Comparison of ENCODE assay signal across 18 mouse cellular contexts in the genomic region with DNA sequence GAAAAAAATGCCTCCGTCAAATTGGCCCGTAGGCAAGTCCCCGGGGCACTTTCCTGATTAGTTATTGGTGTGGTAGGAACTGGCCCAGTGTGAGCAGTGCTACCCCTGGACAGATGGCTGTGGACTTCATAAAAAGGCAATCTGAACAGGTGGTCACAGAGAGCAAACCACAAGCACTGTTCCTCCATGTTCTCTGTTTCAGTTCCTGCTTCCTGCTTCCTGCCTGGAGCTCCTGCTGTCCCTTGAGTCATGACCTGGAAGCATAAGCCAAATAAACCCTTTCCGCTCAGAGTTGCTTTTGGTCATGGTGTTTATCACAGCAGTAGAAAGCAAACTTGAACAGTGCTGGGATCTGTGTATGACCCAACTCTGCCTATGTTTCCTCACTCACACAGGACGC. TPM values are rescaled to one million over a fixed set of nuclear protein-coding genes. Genes with fewer than 3 reads are reported as not detected.
DNase-seq lines count a peak whose midpoint lies in the region; ATAC-seq and TF ChIP-seq lines count a peak whose summit lies in the region.
"Had no signal": no experiment of that assay in that cellular context is flagged by ENCODE, and none has a peak within 500 bp of the region (broad histone marks: within the 10 kb centered on the region; RNA-seq: fewer than 3 reads in every experiment).

No protein-coding gene starts in this region.

- H3K9me3 ChIP-seq in midbrain, embryonic 10.5 days (replicated peaks) = no peaks in the 10 kb centered on the region
- no peaks in the 10 kb centered on the region for H3K9me3 ChIP-seq in midbrain, embryonic 11.5 days (ENCODE audit: control insufficient read depth, low read length)
- no peaks in the 10 kb centered on the region for H3K9me3 ChIP-seq in hindbrain, embryonic 11.5 days (ENCODE audit: control insufficient read depth, low read length)
- H3K9me3 ChIP-seq in hindbrain, postnatal 0 days (ENCODE audit: low read length) = no peaks in the 10 kb centered on the region
- H3K9me3 ChIP-seq in neural tube, embryonic 14.5 days (ENCODE audit: control insufficient read depth, low read length) = no peaks in the 10 kb centered on the region
- no peaks in the 10 kb centered on the region for H3K9me3 ChIP-seq in embryonic facial prominence, embryonic 10.5 days
- H3K9me3 ChIP-seq: heart, embryonic 12.5 days; limb, embryonic 15.5 days had no signal

- H3K27me3 ChIP-seq in midbrain, embryonic 10.5 days (ENCODE audit: low read depth, poor library complexity, severe bottlenecking) = no peaks in the 10 kb centered on the region
- H3K27me3 ChIP-seq in midbrain, embryonic 11.5 days (ENCODE audit: control insufficient read depth, insufficient read depth, low read length) = no peaks in the 10 kb centered on the region
- H3K27me3 ChIP-seq in hindbrain, embryonic 11.5 days (ENCODE audit: control insufficient read depth, insufficient read depth, low read length) = no peaks in the 10 kb centered on the region
- H3K27me3 ChIP-seq in hindbrain, postnatal 0 days (ENCODE audit: insufficient read depth, low read length) = no peaks in the 10 kb centered on the region
- H3K27me3 ChIP-seq in neural tube, embryonic 14.5 days (ENCODE audit: control insufficient read depth, insufficient read depth, low read length) = no peaks in the 10 kb centered on the region
- no peaks in the 10 kb centered on the region for H3K27me3 ChIP-seq in embryonic facial prominence, embryonic 10.5 days (replicated peaks; ENCODE audit: low read depth, poor library complexity, severe bottlenecking)
- H3K27me3 ChIP-seq: heart, embryonic 12.5 days; limb, embryonic 15.5 days had no signal

- DNase-seq in midbrain, embryonic 10.5 days (ENCODE audit: low spot score) = no peak
- DNase-seq in midbrain, embryonic 11.5 days (ENCODE audit: low spot score, missing footprints) = no peak
- DNase-seq in hindbrain, embryonic 11.5 days (ENCODE audit: low spot score) = no peak
- DNase-seq in hindbrain, postnatal 0 days (ENCODE audit: low spot score) = no peak
- DNase-seq in urinary bladder, postnatal 36 days (ENCODE audit: low spot score in 2 of 2) = no peak
- no peak for DNase-seq in embryonic facial prominence, embryonic 10.5 days (ENCODE audit: low spot score)
- DNase-seq: adrenal gland, adult 8-10 months; cerebellum, adult 8-10 months; gastrocnemius, adult 2 months; heart, postnatal 14 days; kidney, adult 9 months; spleen, adult 18-20 months; thymus, postnatal 36 days had no signal

- TF ChIP-seq CTCF in hindbrain, postnatal 0 days (IDR thresholded peaks at IDR 0.05; ENCODE audit: low read depth) = no peak

- peak overlapping the region; percentile 69; the same call in 1 of the 2 replicates for H3K27ac ChIP-seq in midbrain, embryonic 10.5 days (replicated peaks)
- no peak overlapping the region for H3K27ac ChIP-seq in midbrain, embryonic 11.5 days (ENCODE audit: low read depth, low read length)
- H3K27ac ChIP-seq in hindbrain, embryonic 11.5 days (ENCODE audit: low read depth, low read length) = peak overlapping the region; percentile 84
- peak overlapping the region; percentile 65; the same call in 1 of the 2 replicates for H3K27ac ChIP-seq in hindbrain, postnatal 0 days
- H3K27ac ChIP-seq in neural tube, embryonic 14.5 days (ENCODE audit: low read depth, low read length) = peak overlapping the region; percentile 70; the same call in 1 of the 2 replicates
- H3K27ac ChIP-seq in embryonic facial prominence, embryonic 10.5 days (replicated peaks) = no peak overlapping the region; the same call in 1 of the 2 replicates
- H3K27ac ChIP-seq: gastrocnemius, adult 2 months; limb, embryonic 15.5 days had no signal

- no peaks in the 10 kb centered on the region for H3K36me3 ChIP-seq in midbrain, embryonic 10.5 days
- H3K36me3 ChIP-seq in midbrain, embryonic 11.5 days (ENCODE audit: control insufficient read depth, insufficient read depth, low read length) = no peaks in the 10 kb centered on the region
- no peaks in the 10 kb centered on the region for H3K36me3 ChIP-seq in hindbrain, embryonic 11.5 days (ENCODE audit: control insufficient read depth, insufficient read depth, low read length)
- no peaks in the 10 kb centered on the region for H3K36me3 ChIP-seq in hindbrain, postnatal 0 days (ENCODE audit: insufficient read depth, low read length)
- H3K36me3 ChIP-seq in neural tube, embryonic 14.5 days (ENCODE audit: control insufficient read depth, insufficient read depth, low read length) = no peaks in the 10 kb centered on the region
- H3K36me3 ChIP-seq in embryonic facial prominence, embryonic 10.5 days (replicated peaks) = no peaks in the 10 kb centered on the region
- H3K36me3 ChIP-seq: heart, embryonic 12.5 days; limb, embryonic 15.5 days had no signal

- no peak for ATAC-seq in midbrain, embryonic 11.5 days (ENCODE audit: low FRiP score)
- no peak for ATAC-seq in hindbrain, embryonic 11.5 days (ENCODE audit: low FRiP score)
- no peak for ATAC-seq in hindbrain, postnatal 0 days
- no peak for ATAC-seq in neural tube, embryonic 14.5 days (ENCODE audit: low read depth)
- ATAC-seq in inflammation-experienced regulatory T-cells, adult 6 months = no peak

- H3K9ac ChIP-seq in midbrain, embryonic 11.5 days (ENCODE audit: low read length) = no peak overlapping the region
- no peak overlapping the region for H3K9ac ChIP-seq in hindbrain, embryonic 11.5 days (ENCODE audit: low read depth, low read length)
- no peak overlapping the region for H3K9ac ChIP-seq in hindbrain, postnatal 0 days (replicated peaks; ENCODE audit: low read length)
- no peak overlapping the region for H3K9ac ChIP-seq in neural tube, embryonic 14.5 days (replicated peaks; ENCODE audit: low read depth, low read length)
- H3K9ac ChIP-seq: heart, embryonic 12.5 days; limb, embryonic 15.5 days had no signal

- H3K4me3 ChIP-seq in midbrain, embryonic 10.5 days = no peak overlapping the region
- no peak overlapping the region for H3K4me3 ChIP-seq in midbrain, embryonic 11.5 days (ENCODE audit: low read depth, low read length)
- H3K4me3 ChIP-seq in hindbrain, embryonic 11.5 days (ENCODE audit: low read depth, low read length) = no peak overlapping the region
- no peak overlapping the region for H3K4me3 ChIP-seq in hindbrain, postnatal 0 days (ENCODE audit: low read length)
- H3K4me3 ChIP-seq in neural tube, embryonic 14.5 days (ENCODE audit: low read depth, low read length) = no peak overlapping the region
- H3K4me3 ChIP-seq in embryonic facial prominence, embryonic 10.5 days = no peak overlapping the region
- H3K4me3 ChIP-seq: gastrocnemius, adult 2 months; heart, embryonic 12.5 days; limb, embryonic 15.5 days had no signal

- no peak overlapping the region for H3K4me2 ChIP-seq in midbrain, embryonic 11.5 days
- H3K4me2 ChIP-seq in hindbrain, embryonic 11.5 days (replicated peaks; ENCODE audit: low read depth, low read length) = no peak overlapping the region
- H3K4me2 ChIP-seq in hindbrain, postnatal 0 days (ENCODE audit: low read depth, low read length) = no peak overlapping the region
- H3K4me2 ChIP-seq in neural tube, embryonic 14.5 days (ENCODE audit: low read depth, low read length) = no peak overlapping the region
- H3K4me2 ChIP-seq: heart, embryonic 12.5 days; limb, embryonic 15.5 days had no signal

- 87% methylated on average over 5 of the region's 5 CpGs for WGBS in midbrain, embryonic 10.5 days
- WGBS in midbrain, embryonic 11.5 days = 88% methylated on average over 5 of the region's 5 CpGs
- 81% methylated on average over 5 of the region's 5 CpGs for WGBS in hindbrain, embryonic 11.5 days
- 66% methylated on average over 5 of the region's 5 CpGs for WGBS in hindbrain, postnatal 0 days
- WGBS in neural tube, embryonic 14.5 days = 70% methylated on average over 5 of the region's 5 CpGs
- WGBS in embryonic facial prominence, embryonic 10.5 days = 86% methylated on average over 5 of the region's 5 CpGs

- peaks cover 34% of the 10 kb centered on the region for H3K4me1 ChIP-seq in midbrain, embryonic 10.5 days
- peaks cover 19% of the 10 kb centered on the region for H3K4me1 ChIP-seq in midbrain, embryonic 11.5 days (ENCODE audit: control insufficient read depth, insufficient read depth, low read length)
- H3K4me1 ChIP-seq in hindbrain, embryonic 11.5 days (replicated peaks; ENCODE audit: control insufficient read depth, insufficient read depth, low read length) = peaks cover 10% of the 10 kb centered on the region; the same call in 1 of the 2 replicates
- peaks cover 20% of the 10 kb centered on the region for H3K4me1 ChIP-seq in hindbrain, postnatal 0 days (ENCODE audit: insufficient read depth, low read length)
- H3K4me1 ChIP-seq in neural tube, embryonic 14.5 days (ENCODE audit: control insufficient read depth, insufficient read depth, low read length) = peaks cover 16% of the 10 kb centered on the region
- peaks cover 24% of the 10 kb centered on the region for H3K4me1 ChIP-seq in embryonic facial prominence, embryonic 10.5 days
- H3K4me1 ChIP-seq: limb, embryonic 15.5 days had no signal

RNA-seq across cellular contexts. Expression of gene Rtn1, which starts 44.3 kb away (rescaled TPM):
- polyA plus RNA-seq in midbrain, embryonic 10.5 days (2016; fragmentation: Nextera tagmentation; extraction: Ambion mirVana) = 117 and 248 TPM in 2 replicates
- 332 and 335 TPM in 2 replicates for polyA plus RNA-seq in midbrain, embryonic 11.5 days (2014; fragmentation: Nextera tagmentation; extraction: Ambion mirVana)
- polyA plus RNA-seq in hindbrain, embryonic 11.5 days (2014; fragmentation: Nextera tagmentation; extraction: Ambion mirVana) = 488 and 505 TPM in 2 replicates
- total RNA-seq in hindbrain, postnatal 0 days (2014; rRNA removed) = 1,721 and 1,894 TPM in 2 replicates
- polyA plus RNA-seq in hindbrain, postnatal 0 days (2015; fragmentation: Nextera tagmentation; extraction: Ambion mirVana) = 3,263 and 3,445 TPM in 2 replicates
- polyA plus RNA-seq in neural tube, embryonic 14.5 days (2014; fragmentation: Nextera tagmentation; extraction: Ambion mirVana) = 2,768 and 3,331 TPM in 2 replicates
- polyA plus RNA-seq in inflammation-experienced regulatory T-cells, adult 6 months (2017; shearing (Covaris generic)) = under 1 TPM in 1 of 3 experiments, not detected in 2; 0.18 TPM
- 77.7 and 80.8 TPM in 2 replicates for polyA plus RNA-seq in embryonic facial prominence, embryonic 10.5 days (2016; fragmentation: Nextera tagmentation; extraction: Ambion mirVana)
- total RNA-seq: common myeloid progenitor, adult 5-6 weeks had no signal

Comparison
In these comparisons a context has a peak if more than half of its experiments do, and no peak if none do; other contexts are left out.
1. H3K27ac ChIP-seq: peak in midbrain, embryonic 10.5 days (single experiment), hindbrain, embryonic 11.5 days (single experiment), hindbrain, postnatal 0 days (single experiment) and neural tube, embryonic 14.5 days (single experiment); none in midbrain, embryonic 11.5 days (single experiment) and embryonic facial prominence, embryonic 10.5 days (single experiment).
2. RNA of gene Rtn1, which starts 44.3 kb away (polyA plus RNA-seq): 3,263 to 3,445 TPM in hindbrain, postnatal 0 days, 2,768 to 3,331 TPM in neural tube, embryonic 14.5 days, 488 to 505 TPM in hindbrain, embryonic 11.5 days, 332 to 335 TPM in midbrain, embryonic 11.5 days, 117 to 248 TPM in midbrain, embryonic 10.5 days and 77.7 to 80.8 TPM in embryonic facial prominence, embryonic 10.5 days; 0.18 TPM in inflammation-experienced regulatory T-cells, adult 6 months; every median in the first group is over 10 times any median in the second.